Mouse (Mus musculus) limb, embryonic 13.5 days (tissue): Measurements from ENCODE around the gene Atg13. TPM values are rescaled to one million over a fixed set of nuclear protein-coding genes. Genes with fewer than 3 reads are reported as not detected.

Experiments
- ATAC-seq: fragments of 200-750 bp; cut with Nextera tagmentation; 2 replicates; pipeline ENCODE4 v1.8.0; 2017; ENCODE audit warnings: low read depth, moderate number of reproducible peaks, moderate TSS enrichment; ENCODE audit not compliant: low FRiP score
- H3K27ac ChIP-seq: fragments of 300-500 bp; sonication (generic); 2 replicates; pipeline ENCODE4 v1.5.1; 2015; ENCODE audit warnings: inconsistent platforms, mild to moderate bottlenecking, moderate library complexity
- H3K27me3 ChIP-seq: fragments of 300-500 bp; sonication (generic); 2 replicates; pipeline ENCODE4 v1.6.1; 2015; ENCODE audit warnings: mild to moderate bottlenecking, inconsistent platforms
- H3K36me3 ChIP-seq: fragments of 300-500 bp; sonication (generic); 2 replicates; pipeline ENCODE4 v1.6.1; 2015; ENCODE audit warnings: inconsistent platforms, mild to moderate bottlenecking, moderate library complexity
- H3K4me1 ChIP-seq: fragments of 300-500 bp; sonication (generic); 2 replicates; pipeline ENCODE4 v1.6.1; 2015; ENCODE audit warnings: inconsistent platforms
- H3K4me2 ChIP-seq: fragments of 300-500 bp; sonication (generic); replicated peaks from 2 replicates; pipeline ENCODE4 v1.6.1; 2015; ENCODE audit warnings: inconsistent platforms, mild to moderate bottlenecking, moderate library complexity
- H3K4me3 ChIP-seq: fragments of 300-500 bp; sonication (generic); 2 replicates; pipeline ENCODE4 v1.5.1; 2015; ENCODE audit warnings: moderate library complexity, mild to moderate bottlenecking, inconsistent platforms
- H3K9ac ChIP-seq: fragments of 300-500 bp; sonication (generic); 2 replicates; pipeline ENCODE4 v1.6.1; 2015; ENCODE audit warnings: mild to moderate bottlenecking, inconsistent platforms
- H3K9me3 ChIP-seq: fragments of 300-500 bp; sonication (generic); 2 replicates; pipeline ENCODE4 v1.6.1; 2016; ENCODE audit warnings: inconsistent platforms
- WGBS: fragments of 180-500 bp; shearing (Covaris S2); methylation state at CpG from one replicate; pipeline ENCODE4 v1.1.7; 2015; 5-methylcytosine and 5-hydroxymethylcytosine counted together
- polyA plus RNA-seq: library from polyadenylated mRNA; unstranded; fragments of >200 nt; fragmentation: Nextera tagmentation; extraction: Ambion mirVana; gene quantifications from 2 replicates; pipeline ENCODE4 v1.2.1, GENCODE M21; 2015

Gene Atg13
- polyA plus RNA-seq, 1 experiment from 2014 or later, result 29.0 TPM

DNA sequence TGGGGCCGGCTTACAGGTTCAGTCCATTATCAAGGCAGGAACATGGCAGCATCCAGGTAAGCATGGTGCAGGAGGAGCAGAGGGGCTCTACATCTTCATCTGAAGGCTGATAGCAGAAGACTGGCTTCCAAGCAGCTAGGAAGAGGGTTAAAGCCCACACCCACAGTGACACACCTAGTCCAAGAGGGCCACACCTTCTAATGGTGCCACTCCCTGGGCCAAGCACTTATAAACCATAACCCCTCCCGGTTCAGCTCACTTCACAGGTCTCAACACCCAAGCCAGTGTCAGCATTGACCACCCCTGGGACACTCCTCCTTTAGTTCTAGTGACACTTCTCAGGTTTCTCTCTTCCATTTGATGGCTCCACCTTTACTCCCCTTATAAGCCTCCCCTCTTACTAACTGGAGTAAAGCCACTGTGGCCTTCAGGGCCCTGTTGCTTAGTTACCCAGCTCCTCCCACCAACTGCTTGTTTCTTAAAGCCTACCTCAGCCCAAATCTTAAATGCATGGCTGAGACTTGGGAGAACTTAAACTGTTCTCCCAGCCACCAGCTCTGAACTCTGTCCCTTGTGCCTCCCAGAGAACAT lies 67.5 kb downstream of the Atg13 start:
- ATAC-seq, result no peak
- H3K9me3 ChIP-seq, result no peaks in the 10 kb centered on the region
- H3K9ac ChIP-seq, result no peak overlapping the region
- no peak overlapping the region for H3K4me3 ChIP-seq
- H3K4me2 ChIP-seq, result no peak overlapping the region
- H3K36me3 ChIP-seq, result peaks cover 61% of the 10 kb centered on the region
- WGBS, result 95% methylated on average over 2 of the region's 2 CpGs
- no peaks in the 10 kb centered on the region for H3K27me3 ChIP-seq
- no peak overlapping the region for H3K27ac ChIP-seq
- H3K4me1 ChIP-seq, result no peaks in the 10 kb centered on the region

DNA sequence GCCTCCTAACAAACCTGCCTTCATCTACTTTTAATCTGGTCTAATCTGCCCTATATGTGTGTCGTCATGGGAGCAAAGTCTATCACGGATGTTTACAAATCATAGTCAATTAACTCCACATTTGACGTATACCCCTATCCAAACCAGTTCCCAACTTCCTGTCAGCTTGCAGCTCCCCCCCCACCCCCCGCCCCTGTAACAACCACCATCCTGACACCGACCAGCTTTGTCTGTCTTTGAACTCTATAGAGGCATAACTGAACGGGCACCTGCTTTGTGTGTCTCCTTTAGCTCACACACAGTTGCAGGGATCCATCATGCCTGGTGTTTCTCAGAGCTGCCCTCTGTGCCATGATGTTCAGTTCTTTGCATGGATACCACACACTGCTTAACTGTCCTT lies 71.4 kb downstream of the Atg13 start:
- WGBS, result 69% methylated on average over 6 of the region's 6 CpGs
- Histone ChIP-seq H3K4me3 (no peak overlapping the region), H3K27me3 (no peaks in the 10 kb centered on the region), H3K36me3 (peaks cover 21% of the 10 kb centered on the region), H3K27ac (no peak overlapping the region), H3K9ac (no peak overlapping the region), H3K9me3 (no peaks in the 10 kb centered on the region), H3K4me2 (no peak overlapping the region), H3K4me1 (no peaks in the 10 kb centered on the region)
- no peak for ATAC-seq

GRCm38 (mm10) chr2:91636727-91637338 lies 73.5 kb downstream of the Atg13 start:
- H3K36me3 ChIP-seq, result peaks cover 1% of the 10 kb centered on the region; the same call in 1 of the 2 replicates
- no peak overlapping the region for H3K27ac ChIP-seq
- no peaks in the 10 kb centered on the region for H3K4me1 ChIP-seq
- no peak overlapping the region for H3K4me3 ChIP-seq
- no peaks in the 10 kb centered on the region for H3K9me3 ChIP-seq
- no peak overlapping the region for H3K9ac ChIP-seq
- no peak for ATAC-seq
- H3K27me3 ChIP-seq, result no peaks in the 10 kb centered on the region
- WGBS, result 84% methylated on average over 5 of the region's 5 CpGs
- H3K4me2 ChIP-seq, result no peak overlapping the region

GRCm38 (mm10) chr2:91636229-91636628 lies 74.1 kb downstream of the Atg13 start, which contains the start of gene F2:
Gene F2, minus strand, starts transcription at chr2:91636414.
- Histone ChIP-seq H3K27me3 (no peaks in the 10 kb centered on the region), H3K4me3 (no peak within 1 kb of the TSS), H3K4me1 (no peaks in the 10 kb centered on the region), H3K9ac (no peak within 1 kb of the TSS), H3K27ac (no peak within 1 kb of the TSS), H3K9me3 (no peaks in the 10 kb centered on the region), H3K36me3 (no peaks in the 10 kb centered on the region), H3K4me2 (no peak within 1 kb of the TSS)
- ATAC-seq, result no peak
- 90% methylated on average over 8 of the region's 8 CpGs for WGBS

DNA sequence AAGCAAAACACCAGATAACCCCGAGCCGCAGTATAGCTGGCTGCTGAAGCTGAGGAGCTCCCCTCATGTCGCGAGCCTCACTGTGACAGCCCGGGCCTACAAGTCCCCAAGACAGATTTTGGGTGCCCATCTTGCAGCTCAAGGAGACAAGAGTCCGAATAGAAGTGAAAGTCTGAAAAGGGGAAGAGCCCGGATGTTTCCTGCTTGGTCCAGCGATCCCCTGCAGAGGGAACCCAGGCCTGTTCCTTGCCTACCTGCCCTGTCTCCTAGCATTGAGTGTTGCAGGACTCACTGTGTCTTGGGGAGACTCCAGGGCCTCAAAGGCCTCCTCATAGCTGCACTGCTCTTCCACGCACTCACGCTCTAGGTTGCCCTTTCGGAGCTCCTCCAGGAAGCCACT lies 74.9 kb downstream of the Atg13 start:
- no peak for ATAC-seq
- no peak overlapping the region for H3K4me3 ChIP-seq
- H3K4me1 ChIP-seq, result no peaks in the 10 kb centered on the region
- H3K9me3 ChIP-seq, result no peaks in the 10 kb centered on the region
- 87% methylated on average over 11 of the region's 11 CpGs for WGBS
- no peak overlapping the region for H3K4me2 ChIP-seq
- no peak overlapping the region for H3K9ac ChIP-seq
- H3K36me3 ChIP-seq, result no peaks in the 10 kb centered on the region
- no peak overlapping the region for H3K27ac ChIP-seq
- H3K27me3 ChIP-seq, result no peaks in the 10 kb centered on the region

GRCm38 (mm10) chr2:91634841-91635240 lies 75.5 kb downstream of the Atg13 start:
- Histone ChIP-seq H3K4me3 (no peak overlapping the region), H3K9ac (no peak overlapping the region), H3K27ac (no peak overlapping the region), H3K4me1 (no peaks in the 10 kb centered on the region), H3K4me2 (no peak overlapping the region), H3K27me3 (no peaks in the 10 kb centered on the region), H3K9me3 (no peaks in the 10 kb centered on the region), H3K36me3 (no peaks in the 10 kb centered on the region)
- WGBS, result 80% methylated on average over 9 of the region's 9 CpGs
- ATAC-seq, result no peak

GRCm38 (mm10) chr2:91633334-91633977 lies 76.9 kb downstream of the Atg13 start:
- H3K27me3 ChIP-seq, result no peaks in the 10 kb centered on the region
- H3K27ac ChIP-seq, result no peak overlapping the region
- no peak overlapping the region for H3K4me2 ChIP-seq
- H3K9ac ChIP-seq, result no peak overlapping the region
- H3K36me3 ChIP-seq, result no peaks in the 10 kb centered on the region
- no peaks in the 10 kb centered on the region for H3K4me1 ChIP-seq
- 77% methylated on average over 12 of the region's 12 CpGs for WGBS
- H3K9me3 ChIP-seq, result no peaks in the 10 kb centered on the region
- no peak overlapping the region for H3K4me3 ChIP-seq
- ATAC-seq, result 0 out of 2 replicates have a peak, but pooled peaks have one; percentile 2

DNA sequence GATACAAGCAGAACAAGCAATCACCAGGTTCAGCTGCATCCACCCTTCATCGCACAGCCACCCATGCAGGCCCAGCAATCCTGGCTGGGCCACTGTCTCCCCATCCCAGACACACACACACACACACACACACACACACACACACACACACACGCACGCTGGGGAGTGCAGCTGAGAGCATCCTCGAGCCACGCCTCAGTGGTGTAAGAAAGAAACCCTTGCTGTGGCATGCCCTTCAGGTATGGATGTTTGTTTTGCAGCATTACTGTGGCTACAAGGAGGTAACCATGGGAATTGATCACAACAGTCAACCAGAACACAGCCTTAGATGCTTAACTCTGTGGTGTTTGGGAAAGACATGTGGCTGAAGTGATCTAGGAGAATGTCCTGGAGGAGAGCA lies 78.1 kb downstream of the Atg13 start:
- no peaks in the 10 kb centered on the region for H3K9me3 ChIP-seq
- H3K27ac ChIP-seq, result no peak overlapping the region
- H3K4me3 ChIP-seq, result no peak overlapping the region
- no peaks in the 10 kb centered on the region for H3K27me3 ChIP-seq
- H3K9ac ChIP-seq, result no peak overlapping the region
- ATAC-seq, result no peak
- no peaks in the 10 kb centered on the region for H3K36me3 ChIP-seq
- 75% methylated on average over 5 of the region's 5 CpGs for WGBS
- no peaks in the 10 kb centered on the region for H3K4me1 ChIP-seq
- no peak overlapping the region for H3K4me2 ChIP-seq

GRCm38 (mm10) chr2:91631826-91632225 lies 78.5 kb downstream of the Atg13 start:
- no peaks in the 10 kb centered on the region for H3K27me3 ChIP-seq
- H3K4me1 ChIP-seq, result no peaks in the 10 kb centered on the region
- no peaks in the 10 kb centered on the region for H3K9me3 ChIP-seq
- H3K4me3 ChIP-seq, result no peak overlapping the region
- no peak overlapping the region for H3K9ac ChIP-seq
- no peak overlapping the region for H3K27ac ChIP-seq
- ATAC-seq, result no peak
- H3K36me3 ChIP-seq, result no peaks in the 10 kb centered on the region
- 85% methylated on average over 5 of the region's 5 CpGs for WGBS
- no peak overlapping the region for H3K4me2 ChIP-seq

- WGBS, result 88% methylated on average over 12 of the region's 12 CpGs
- ATAC-seq, result no peak
- H3K27ac ChIP-seq, result no peak overlapping the region
- no peaks in the 10 kb centered on the region for H3K4me1 ChIP-seq
- H3K9ac ChIP-seq, result no peak overlapping the region
- no peaks in the 10 kb centered on the region for H3K27me3 ChIP-seq
- no peaks in the 10 kb centered on the region for H3K36me3 ChIP-seq
- H3K4me3 ChIP-seq, result no peak overlapping the region
- H3K4me2 ChIP-seq, result no peak overlapping the region
- no peaks in the 10 kb centered on the region for H3K9me3 ChIP-seq
Observed at GRCm38 (mm10) chr2:91630384-91630783, 80.0 kb downstream of the Atg13 start.

- Histone ChIP-seq H3K9me3 (no peaks in the 10 kb centered on the region), H3K27ac (no peak overlapping the region), H3K4me2 (no peak overlapping the region), H3K36me3 (no peaks in the 10 kb centered on the region), H3K27me3 (no peaks in the 10 kb centered on the region), H3K4me3 (no peak overlapping the region), H3K9ac (no peak overlapping the region), H3K4me1 (no peaks in the 10 kb centered on the region)
- 85% methylated on average over 18 of the region's 18 CpGs for WGBS
- ATAC-seq, result no peak
Observed at GRCm38 (mm10) chr2:91629682-91630081, 80.7 kb downstream of the Atg13 start.

GRCm38 (mm10) chr2:91628171-91628570 lies 82.2 kb downstream of the Atg13 start:
- Histone ChIP-seq H3K4me3 (no peak overlapping the region), H3K4me2 (no peak overlapping the region), H3K27me3 (no peaks in the 10 kb centered on the region), H3K36me3 (peaks cover 9% of the 10 kb centered on the region), H3K9ac (no peak overlapping the region), H3K9me3 (no peaks in the 10 kb centered on the region), H3K27ac (no peak overlapping the region), H3K4me1 (no peaks in the 10 kb centered on the region)
- no peak for ATAC-seq
- WGBS, result 87% methylated on average over 8 of the region's 8 CpGs
